In the genomic region with DNA sequence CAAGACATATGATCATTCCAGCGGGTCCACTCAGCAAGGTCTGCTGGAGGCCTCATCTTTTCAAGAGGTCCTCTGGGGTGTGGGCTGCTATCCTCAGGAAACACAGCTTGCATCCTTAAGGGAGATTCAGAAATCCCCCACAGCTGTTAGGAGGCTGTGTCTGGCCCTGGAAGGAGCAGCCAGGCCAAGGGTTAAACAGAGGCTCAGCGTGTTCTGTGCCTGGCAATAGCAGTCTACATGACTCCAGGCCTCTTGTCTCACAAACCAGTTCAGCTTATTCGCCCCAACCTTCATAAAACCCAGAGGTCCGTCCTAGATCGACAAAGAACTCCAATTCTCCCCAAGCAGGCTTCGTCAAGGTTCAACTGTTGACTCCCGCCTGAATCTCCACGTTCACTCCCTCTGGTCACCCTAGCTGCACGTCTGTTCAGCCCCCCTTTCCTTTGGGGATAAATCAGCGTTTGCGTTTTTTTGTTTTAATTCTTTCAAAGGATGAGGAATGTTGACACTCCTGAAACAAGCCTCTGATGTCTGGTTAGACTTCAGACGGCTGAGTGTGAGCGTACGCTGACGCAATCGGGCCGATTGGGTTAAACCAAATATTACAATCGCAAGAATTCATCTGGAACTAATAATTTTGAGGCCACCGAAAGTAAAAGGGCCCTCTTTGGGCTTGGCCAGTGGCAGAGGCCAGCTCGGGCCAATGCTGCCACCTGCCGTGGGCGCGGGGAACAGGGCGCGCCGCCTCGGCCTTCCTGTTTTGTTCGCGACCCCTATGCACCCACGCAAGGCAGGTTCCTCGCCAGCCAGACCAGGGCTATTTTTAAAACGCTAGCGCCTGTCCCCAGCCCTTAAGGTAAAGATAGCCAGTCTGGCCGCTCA, we compare ENCODE assay signal across 8 mouse cellular contexts.
DNase-seq lines count a peak whose midpoint lies in the region; ATAC-seq and TF ChIP-seq lines count a peak whose summit lies in the region.

No protein-coding gene starts in this region.

- peak overlapping the region; percentile 97 for H3K27ac ChIP-seq in layer of hippocampus, adult 2 months
- peak overlapping the region; percentile 96 for H3K27ac ChIP-seq in neural tube, embryonic 14.5 days (ENCODE audit: low read depth, low read length)
- peak overlapping the region; percentile 87 for H3K27ac ChIP-seq in testis, adult 2 months (ENCODE audit: control insufficient read depth, insufficient read depth, low read depth, low read length)

- no peaks in the 10 kb centered on the region for H3K36me3 ChIP-seq in neural tube, embryonic 14.5 days (ENCODE audit: control insufficient read depth, insufficient read depth, low read length)
- no peaks in the 10 kb centered on the region for H3K36me3 ChIP-seq in testis, adult 2 months (ENCODE audit: control insufficient read depth, insufficient read depth, low read length)

- peak overlapping the region; percentile 62 for H3K4me3 ChIP-seq in layer of hippocampus, adult 2 months
- H3K4me3 ChIP-seq in lung, adult 2 months (replicated peaks; ENCODE audit: extremely low read depth, low read depth, low read length), result peak overlapping the region; percentile 57
- peak overlapping the region; percentile 33 for H3K4me3 ChIP-seq in neural tube, embryonic 14.5 days (ENCODE audit: low read depth, low read length)
- peak overlapping the region; percentile 50 for H3K4me3 ChIP-seq in testis, adult 2 months (ENCODE audit: control insufficient read depth, low read depth, low read length)

- H3K9ac ChIP-seq in neural tube, embryonic 14.5 days (replicated peaks; ENCODE audit: low read depth, low read length), result peak overlapping the region; percentile 67

- 11% methylated on average over 34 of the region's 34 CpGs for WGBS in lung, adult 2 months
- 2% methylated on average over 34 of the region's 34 CpGs for WGBS in neural tube, embryonic 14.5 days

- DNase-seq in cerebellum, adult 18-20 months, result peak; percentile 58 to 76
- peak; percentile 94 for DNase-seq in forelimb bud, embryonic 11.5 days (ENCODE audit: low read depth, low spot score)
- peak; percentile 95 for DNase-seq in heart, postnatal 4 days
- peak; percentile 77 to 81 for DNase-seq in layer of hippocampus, adult 2 months (ENCODE audit: low spot score in 2 of 2)
- peak; percentile 89 for DNase-seq in lung, adult 2 months

- TF ChIP-seq POLR2A in lung, adult 2 months (IDR thresholded peaks at IDR 0.05; ENCODE audit: borderline replicate concordance, extremely low read depth, low read depth, low read length), result no peak
- no peak for TF ChIP-seq POLR2A in testis, adult 2 months (IDR thresholded peaks at IDR 0.05; ENCODE audit: control insufficient read depth, low read depth, low read length)

- no peaks in the 10 kb centered on the region for H3K27me3 ChIP-seq in neural tube, embryonic 14.5 days (ENCODE audit: control insufficient read depth, insufficient read depth, low read length)
- H3K27me3 ChIP-seq in testis, adult 2 months (ENCODE audit: control insufficient read depth, insufficient read depth, low read length), result no peaks in the 10 kb centered on the region

- no peaks in the 10 kb centered on the region for H3K9me3 ChIP-seq in neural tube, embryonic 14.5 days (ENCODE audit: control insufficient read depth, low read length)

- no peaks in the 10 kb centered on the region for H3K4me1 ChIP-seq in lung, adult 2 months (ENCODE audit: control insufficient read depth, insufficient read depth, low read length)
- peaks cover 34% of the 10 kb centered on the region for H3K4me1 ChIP-seq in neural tube, embryonic 14.5 days (ENCODE audit: control insufficient read depth, insufficient read depth, low read length)
- peaks cover 6% of the 10 kb centered on the region for H3K4me1 ChIP-seq in testis, adult 2 months (ENCODE audit: control insufficient read depth, insufficient read depth, low read length)

- TF ChIP-seq CTCF in layer of hippocampus, adult 2 months (conservative IDR thresholded peaks at IDR 0.05), result peak; percentile 71
- peak; percentile 51 for TF ChIP-seq CTCF in lung, adult 2 months (IDR thresholded peaks at IDR 0.05; ENCODE audit: insufficient read depth, low read length)
- peak; percentile 55; the same call in 1 of the 2 replicates for TF ChIP-seq CTCF in testis, adult 2 months (IDR thresholded peaks at IDR 0.05; ENCODE audit: control insufficient read depth, insufficient read depth, insufficient replicate concordance, low read depth, low read length)

- H3K4me2 ChIP-seq in neural tube, embryonic 14.5 days (ENCODE audit: low read depth, low read length), result peak overlapping the region; percentile 59

- ATAC-seq in CD4-positive, CD25-positive, alpha-beta regulatory T cell, adult 4 months, result peak; percentile 53
- ATAC-seq in neural tube, embryonic 14.5 days (ENCODE audit: low read depth), result peak; percentile 85

Comparison
In these comparisons a context has a peak if more than half of its experiments do, and no peak if none do; other contexts are left out.
1. Peak in every context shown above with its lines: DNase-seq, ATAC-seq, H3K4me3 ChIP-seq and H3K27ac ChIP-seq.